Mouse (Mus musculus) embryo, embryonic 11 days (tissue): ENCODE data around the gene Tnip2.

ENCODE experiments used
- DNase-seq: peaks from one replicate; pipeline ENCODE4 v3.0.0-alpha.2; 2015

The Tnip2 gene

GRCm38 (mm10) chr5:34523958-34524485, 10.2 kb upstream of the Tnip2 start:
- no peak for DNase-seq

DNA sequence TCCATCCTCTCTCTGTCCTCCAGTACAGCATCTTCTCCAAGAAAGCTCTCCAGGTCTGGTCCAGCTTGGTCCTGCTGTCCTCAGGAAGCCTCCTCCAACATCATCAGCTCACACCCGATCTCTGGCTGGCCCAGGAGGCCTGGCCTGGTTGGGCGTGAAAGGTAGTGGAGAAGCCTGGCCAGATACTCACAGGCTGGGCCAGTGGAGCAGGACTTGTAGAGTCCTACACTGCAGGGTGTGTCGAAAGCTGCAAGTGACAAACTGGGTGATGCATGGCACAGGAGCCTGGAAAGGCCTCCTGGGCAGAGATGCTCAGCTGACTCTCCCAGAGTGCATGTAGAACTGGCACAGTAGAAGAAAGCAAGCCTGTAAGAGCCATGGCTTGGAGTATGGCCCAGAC, 7.5 kb upstream of the Tnip2 start:
- no peak for DNase-seq

DNA sequence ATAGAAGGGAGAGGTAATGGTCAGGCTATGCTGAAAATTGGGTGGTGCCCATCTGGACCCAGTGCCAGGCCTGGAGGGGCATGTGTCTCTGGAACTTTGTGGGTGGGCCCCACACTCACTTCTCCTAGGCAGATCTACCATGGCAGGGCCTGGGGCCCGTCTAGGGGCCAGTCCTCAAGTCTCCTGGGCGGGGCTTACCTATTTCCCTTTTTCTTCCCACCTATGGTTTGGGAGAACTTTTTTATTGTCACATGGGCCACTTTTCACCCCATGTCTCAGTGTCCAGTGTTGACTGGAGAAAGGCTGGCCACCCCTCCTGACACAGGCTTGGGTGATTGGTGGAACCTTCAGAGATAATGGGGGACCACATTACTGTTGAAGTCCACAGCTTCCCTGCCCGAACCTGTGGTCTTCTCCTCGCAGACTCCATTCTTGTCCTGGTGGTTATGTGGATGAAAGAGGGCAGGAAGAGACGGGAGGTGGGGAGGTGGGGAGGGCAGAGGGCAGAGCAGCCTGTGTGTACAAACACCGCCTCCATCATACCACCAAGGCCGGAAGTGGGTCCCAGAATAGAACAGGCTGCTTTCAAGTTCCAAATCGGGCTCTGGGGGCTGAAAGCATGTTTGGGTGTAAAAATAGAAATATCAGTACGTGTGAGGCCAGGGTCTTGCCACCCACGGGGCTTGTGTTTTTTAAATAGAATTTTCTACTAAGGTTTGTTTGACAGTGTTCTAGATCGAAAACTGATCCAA, 6.8 kb upstream of the Tnip2 start:
- DNase-seq = no peak

DNA sequence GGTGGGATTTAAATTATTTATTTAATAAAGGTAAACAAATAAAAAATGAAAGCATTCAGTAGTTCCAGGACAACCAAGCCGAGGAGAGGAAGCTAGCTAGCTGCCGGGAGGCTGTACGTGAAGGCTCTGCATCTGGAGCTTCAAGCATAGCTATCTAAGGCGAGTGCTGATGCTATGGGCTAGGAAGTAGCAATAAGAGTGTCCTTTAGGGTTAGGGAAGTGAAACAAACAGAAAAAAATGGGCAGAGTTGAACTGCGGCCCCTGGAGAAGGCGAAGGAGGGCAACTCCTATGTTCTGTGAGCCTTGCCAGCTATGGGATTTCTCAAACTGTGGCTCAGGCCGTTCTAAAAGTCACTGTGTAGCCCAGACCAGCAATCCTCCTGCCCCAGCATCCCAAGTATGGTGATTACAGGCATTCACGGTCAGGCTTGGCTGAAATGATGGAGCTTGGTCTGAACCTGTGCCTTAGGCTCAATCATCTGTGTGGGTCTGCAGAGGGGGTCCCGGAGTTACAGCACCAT, 5.7 kb upstream of the Tnip2 start:
- DNase-seq = no peak

GRCm38 (mm10) chr5:34517913-34518312, 4.1 kb upstream of the Tnip2 start:
- DNase-seq = peak; percentile 76

DNA sequence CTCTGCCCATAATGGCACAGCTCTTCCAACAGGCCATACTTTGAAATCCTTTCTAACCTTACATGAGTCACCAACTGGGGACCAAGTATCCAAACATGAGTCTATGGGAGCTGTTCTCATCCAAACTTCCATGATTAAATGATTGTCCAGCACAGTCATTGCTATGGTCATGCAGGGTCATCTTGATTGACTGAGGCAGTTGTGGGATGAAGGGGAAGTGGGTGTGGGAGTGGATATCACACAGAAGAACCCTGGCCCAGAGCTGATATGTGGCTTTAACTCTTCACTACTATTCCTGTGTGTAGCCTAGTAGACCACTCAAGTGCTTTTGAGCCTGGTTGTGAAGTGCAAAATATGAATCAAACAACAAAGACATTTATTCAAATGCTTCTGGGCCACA, 1.3 kb upstream of the Tnip2 start:
- no peak for DNase-seq

DNA sequence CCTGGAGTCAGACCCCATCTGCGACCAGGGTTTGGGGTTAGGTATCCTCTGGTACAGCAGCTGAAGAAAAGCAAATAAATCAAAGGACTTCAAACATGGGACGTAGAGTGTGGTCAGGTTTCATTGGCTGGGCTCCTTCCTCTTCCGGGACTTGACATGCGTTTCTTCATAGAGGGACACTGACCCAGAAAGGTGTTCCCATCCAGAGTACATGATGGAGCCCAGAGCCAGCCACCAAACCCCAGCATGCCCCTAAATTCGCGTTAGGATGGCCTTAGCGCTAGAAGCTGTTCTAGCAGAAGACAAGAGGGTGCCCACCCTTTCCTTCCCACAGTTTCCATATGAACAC, 401 bp upstream of the Tnip2 start:
- no peak for DNase-seq

DNA sequence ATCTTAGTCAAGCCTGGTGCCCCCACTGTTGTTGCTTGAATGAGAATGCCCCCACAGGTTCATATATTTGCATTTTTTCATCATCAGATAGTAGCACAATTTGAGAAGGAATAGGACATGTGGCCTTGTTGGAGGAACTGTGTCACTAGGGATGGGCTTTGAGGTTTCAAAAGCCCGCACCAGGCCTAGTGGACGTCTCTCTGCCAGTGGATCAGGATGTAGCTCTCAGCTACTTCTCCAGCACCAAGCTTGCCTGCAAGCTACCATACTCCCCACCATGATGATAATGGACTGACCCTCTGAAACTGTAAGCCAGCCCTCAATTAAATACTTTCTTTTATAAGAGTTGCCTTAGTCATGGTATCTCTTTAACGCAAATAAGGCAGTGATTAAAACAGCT, 1.3 kb downstream of the Tnip2 start:
- no peak for DNase-seq

- no peak for DNase-seq
Observed at GRCm38 (mm10) chr5:34502821-34503220, 11.0 kb downstream of the Tnip2 start.

- no peak for DNase-seq
Observed at GRCm38 (mm10) chr5:34502411-34502810, 11.4 kb downstream of the Tnip2 start.

- DNase-seq = no peak
Observed at GRCm38 (mm10) chr5:34501588-34501987, 12.2 kb downstream of the Tnip2 start.

DNA sequence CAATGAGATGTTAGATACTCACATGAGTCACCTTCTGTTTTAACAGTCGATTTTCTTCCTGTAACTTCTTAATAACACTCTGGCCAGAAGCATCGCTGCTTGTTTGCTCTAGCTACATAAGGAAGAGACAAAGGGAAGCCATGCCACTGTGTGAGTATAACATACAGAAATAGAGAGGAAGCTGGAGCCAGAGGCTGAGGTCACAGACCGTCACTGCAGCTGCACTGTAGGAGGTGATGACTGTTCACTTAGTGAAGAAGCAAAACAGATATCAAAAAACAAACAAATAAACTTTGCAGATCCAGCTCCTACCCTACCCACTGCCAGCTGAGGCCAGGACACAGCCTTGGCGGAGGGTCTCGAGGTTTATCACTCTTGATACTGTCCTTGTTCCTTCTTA, 12.9 kb downstream of the Tnip2 start:
- DNase-seq = no peak

GRCm38 (mm10) chr5:34496745-34497144, 17.0 kb downstream of the Tnip2 start:
- DNase-seq = no peak

DNA sequence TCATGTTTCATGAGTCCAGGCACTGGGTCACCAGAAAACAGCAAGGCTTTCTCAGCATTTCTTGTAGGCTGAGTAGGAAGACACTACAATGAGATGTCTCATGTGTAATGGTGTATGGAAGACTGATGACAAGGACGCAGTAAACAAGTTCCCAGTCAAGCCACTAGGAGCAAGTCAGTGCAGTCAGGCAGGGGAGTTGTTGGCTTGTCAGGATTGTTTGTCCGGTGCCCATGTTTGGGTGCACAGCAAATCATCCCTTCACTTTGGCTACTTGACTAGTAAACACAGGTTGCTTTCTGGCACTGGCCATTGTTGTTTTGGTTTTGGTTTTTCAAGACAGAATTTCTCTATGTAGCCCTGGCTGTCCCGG, 24.4 kb downstream of the Tnip2 start:
- no peak for DNase-seq

- no peak for DNase-seq
Observed at GRCm38 (mm10) chr5:34488741-34489417, 24.9 kb downstream of the Tnip2 start.

GRCm38 (mm10) chr5:34487320-34488090, 26.3 kb downstream of the Tnip2 start:
- DNase-seq = no peak

DNA sequence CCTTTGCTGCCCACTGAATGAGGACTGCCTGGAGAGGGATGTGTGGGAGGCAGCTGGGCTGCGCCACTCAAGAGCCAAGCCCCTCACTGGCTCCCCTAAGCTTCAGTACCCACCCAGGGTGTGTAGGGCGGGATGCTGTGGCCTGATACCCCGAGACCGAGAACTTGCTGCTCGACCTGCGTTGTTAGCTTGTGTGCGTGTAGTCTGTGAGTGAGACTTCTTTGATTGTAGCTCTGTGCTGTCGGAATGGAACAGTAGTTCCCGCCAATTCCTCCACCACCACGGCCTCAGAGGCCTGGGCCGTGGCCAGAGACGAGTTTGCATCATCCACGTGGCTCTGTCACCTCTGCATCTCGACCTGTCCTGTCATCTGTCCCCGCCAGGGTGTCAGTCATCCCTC, 28.1 kb downstream of the Tnip2 start:
- DNase-seq = no peak

DNA sequence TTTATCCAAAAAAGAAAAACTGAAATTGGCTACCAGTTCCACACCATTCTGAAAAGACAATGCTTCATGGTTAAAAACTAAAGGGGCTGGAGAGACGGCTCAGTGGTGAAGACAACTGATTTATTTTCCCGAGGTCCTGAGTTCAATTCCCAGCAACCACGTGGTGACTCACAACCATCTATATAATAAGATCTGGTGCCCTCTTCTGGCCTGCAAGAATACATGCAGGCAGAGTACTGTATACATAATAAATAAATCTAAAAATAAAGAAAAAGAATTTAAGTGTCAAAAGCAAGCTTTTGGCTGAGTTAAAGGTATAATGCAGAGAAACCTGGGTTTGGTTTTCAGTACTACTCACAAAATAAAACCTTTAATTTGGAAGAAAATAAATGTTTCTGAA, 32.9 kb downstream of the Tnip2 start:
- DNase-seq = no peak

GRCm38 (mm10) chr5:34468039-34468775, 45.6 kb downstream of the Tnip2 start:
- no peak for DNase-seq

DNA sequence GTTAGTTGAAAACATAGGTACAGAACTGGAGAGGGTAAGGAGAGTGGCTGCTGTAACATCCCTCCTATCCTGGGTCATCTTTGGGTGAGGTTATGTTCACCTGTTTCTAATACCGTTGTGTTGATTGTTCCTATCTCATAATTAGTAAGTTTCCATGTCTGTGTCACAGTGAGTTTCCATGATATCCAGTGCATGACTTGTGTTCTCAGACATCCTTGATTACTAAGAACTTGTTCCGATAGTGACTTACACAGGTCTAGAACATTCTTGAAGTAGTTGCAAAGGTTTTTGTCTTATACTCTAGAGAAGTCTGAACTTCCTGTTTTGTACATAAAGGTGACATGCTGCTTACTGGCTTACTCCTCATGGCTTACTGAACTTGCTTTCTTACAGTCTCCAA, 47.1 kb downstream of the Tnip2 start:
- DNase-seq = no peak

DNA sequence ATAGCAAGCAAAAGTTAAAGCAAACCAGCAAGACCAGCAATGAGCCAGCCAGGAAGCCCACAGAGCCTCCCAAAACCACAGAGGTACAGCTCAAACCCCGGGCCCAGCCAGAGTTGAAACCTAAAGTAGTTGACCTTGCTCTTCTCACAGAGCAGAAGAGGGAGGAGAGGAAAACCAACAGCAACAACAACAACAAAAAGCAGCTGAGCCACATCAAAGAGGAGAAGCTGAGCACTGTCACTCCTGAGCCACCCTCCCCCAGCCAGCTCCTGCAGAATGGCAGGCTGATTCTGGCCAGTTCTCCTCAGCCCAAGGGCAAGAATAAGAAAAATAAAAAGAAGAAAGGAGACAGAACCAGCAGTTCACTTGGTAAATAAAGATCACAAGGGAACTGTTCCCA, 47.7 kb downstream of the Tnip2 start:
- no peak for DNase-seq

GRCm38 (mm10) chr5:34461841-34462240, 52.0 kb downstream of the Tnip2 start:
- no peak for DNase-seq

DNA sequence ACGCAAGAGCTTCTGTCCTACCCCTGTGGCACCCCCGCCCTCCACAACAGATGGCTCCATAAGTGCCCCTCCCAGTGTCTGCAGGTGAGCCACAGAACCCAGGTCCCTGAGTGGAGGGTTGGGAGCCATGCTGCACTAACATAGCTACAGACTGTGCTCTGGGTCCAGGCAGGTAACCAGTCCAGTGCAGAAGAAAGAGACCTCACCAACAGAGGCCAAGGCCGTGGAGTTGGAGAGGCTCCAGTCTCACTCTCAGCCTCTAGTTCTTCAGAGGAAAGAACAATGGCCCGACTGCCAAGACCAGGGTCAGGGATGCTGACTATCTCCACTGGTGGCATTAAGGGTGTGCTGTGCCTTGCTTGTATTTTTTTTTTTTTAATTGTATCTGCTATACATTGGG, 52.5 kb downstream of the Tnip2 start:
- DNase-seq = no peak
